Mouse (Mus musculus) ES-E14 (cell line): Measurements from ENCODE around the gene Porcn. TPM values are rescaled to one million over a fixed set of nuclear protein-coding genes. Genes with fewer than 3 reads are reported as not detected.

Experiments used
- DNase-seq: peaks from one replicate; pipeline ENCODE4 v3.0.0-alpha.2; 2013; ENCODE audit warnings: low read depth, low spot score
- H3K27ac ChIP-seq: 2 replicates; pipeline ENCODE4 v1.5.1; 2012; ENCODE audit warnings: low read depth, mild to moderate bottlenecking, low read length, moderate library complexity, mixed read lengths; ENCODE audit not compliant: poor library complexity, insufficient read depth, severe bottlenecking
- H3K36me3 ChIP-seq: 2 replicates; pipeline ENCODE4 v1.6.1; 2012; ENCODE audit warnings: mild to moderate bottlenecking, low read length, moderate library complexity, mixed read lengths; ENCODE audit not compliant: control insufficient read depth, poor library complexity, insufficient read depth, severe bottlenecking
- H3K4me1 ChIP-seq, 2 experiments: fragments of 150-350 bp in 1 of 2; sonication (generic) in 1 of 2; 2 replicates each; pipeline ENCODE4 v1.6.1; 2012; ENCODE audit warnings: low read length in 2 of 2, mild to moderate bottlenecking in 1 of 2, mixed read lengths in 1 of 2; ENCODE audit not compliant: control insufficient read depth in 2 of 2, insufficient read depth in 2 of 2, poor library complexity in 1 of 2
- H3K4me3 ChIP-seq, 2 experiments: fragments of 150-350 bp in 1 of 2; sonication (generic) in 1 of 2; 2 replicates each; pipeline ENCODE4 v1.5.1; 2012; ENCODE audit warnings: low read length in 2 of 2, low read depth in 1 of 2, mild to moderate bottlenecking in 1 of 2, mixed read lengths in 1 of 2; ENCODE audit not compliant: insufficient read depth in 1 of 2, poor library complexity in 1 of 2, severe bottlenecking in 1 of 2
- H3K9ac ChIP-seq: 2 replicates; pipeline ENCODE4 v1.6.1; 2012; ENCODE audit warnings: low read depth, mild to moderate bottlenecking, low read length, mixed read lengths; ENCODE audit not compliant: poor library complexity, insufficient read depth, severe bottlenecking
- H3K9me3 ChIP-seq: fragments of 150-350 bp; sonication (generic); 2 replicates; pipeline ENCODE4 v1.6.1; 2012; ENCODE audit warnings: low read depth, mild to moderate bottlenecking, low read length; ENCODE audit not compliant: control insufficient read depth, insufficient read depth
- CHD2 ChIP-seq: IDR thresholded peaks from 2 replicates; pipeline ENCODE4 v1.6.1; 2014; ENCODE audit warnings: mild to moderate bottlenecking, low read depth, low read length, inconsistent platforms
- HCFC1 ChIP-seq: IDR thresholded peaks from 2 replicates; pipeline ENCODE4 v1.6.1; 2012; ENCODE audit warnings: low read length, inconsistent platforms, borderline replicate concordance; ENCODE audit not compliant: insufficient read depth
- MAFK ChIP-seq: IDR thresholded peaks from 2 replicates; pipeline ENCODE4 v1.6.1; 2014; ENCODE audit warnings: mild to moderate bottlenecking, low read depth, low read length, inconsistent platforms; ENCODE audit not compliant: insufficient read depth
- ZC3H11A ChIP-seq: IDR thresholded peaks from 2 replicates; pipeline ENCODE4 v1.6.1; 2012; ENCODE audit warnings: low read depth, mild to moderate bottlenecking, inconsistent platforms, low read length, borderline replicate concordance
- ZNF384 ChIP-seq: IDR thresholded peaks from 2 replicates; pipeline ENCODE4 v1.6.1; 2012; ENCODE audit warnings: low read depth, low read length, inconsistent platforms
- in situ Hi-C, 2 experiments: fragments of 600-800 bp; cut with MboI; formaldehyde crosslinking; loops; one replicate each; pipeline ENCODE4 v1.15.1; 2025; ENCODE audit warnings: low sequenced_read_pairs in 2 of 2, inconsistent platforms in 1 of 2; ENCODE audit not compliant: unreplicated experiment in 2 of 2
- total RNA-seq: library from RNA; depleted of rRNA; stranded (reverse); fragments of 300-350 nt; gene quantifications from 2 replicates; pipeline ENCODE4 v1.2.3, GENCODE M21; 2012; rRNA removed

The Porcn gene
- 59.0 and 96.5 TPM in 2 replicates for total RNA-seq

DNA sequence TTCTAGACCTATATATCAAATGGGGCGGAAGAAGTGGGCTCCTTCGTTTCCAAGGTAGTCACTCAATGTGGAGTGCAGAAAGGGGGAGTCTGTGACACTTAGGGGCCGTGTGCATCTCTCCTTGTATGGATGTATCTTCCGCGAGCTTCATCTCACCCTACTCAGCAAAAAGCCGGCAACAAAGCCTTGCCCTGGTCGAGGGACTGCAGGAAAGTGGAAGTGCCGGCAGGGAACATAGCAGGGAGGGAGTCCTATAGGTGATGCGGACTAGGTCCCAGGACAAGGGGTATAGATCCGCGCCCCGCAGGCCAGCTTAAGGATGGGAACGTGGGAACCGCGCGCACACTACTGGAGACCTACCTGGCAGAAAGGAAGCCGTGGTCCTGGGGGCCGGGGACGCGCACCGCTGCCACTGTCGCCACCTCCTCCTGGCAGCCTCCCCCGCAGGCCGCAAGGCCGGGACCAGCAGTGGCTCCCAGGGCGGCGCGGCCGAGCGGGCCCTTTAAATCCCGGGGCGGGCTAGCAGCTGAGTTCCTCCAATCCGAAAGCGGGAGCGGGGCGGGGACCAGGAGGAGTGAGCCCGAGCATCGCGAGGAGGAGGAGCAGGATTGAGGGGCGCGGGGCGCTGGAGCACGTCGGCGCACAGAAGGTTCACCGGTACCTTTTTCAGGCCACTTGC lies at the start of gene Porcn:
Gene Porcn (minus strand): TSS at position 511 of the 679 bp plus-strand sequence.
- TF ChIP-seq ZNF384 (no peak), ZC3H11A (no peak), MAFK (no peak), HCFC1 (no peak), CHD2 (no peak)
- peak; percentile 50 for DNase-seq
- Histone ChIP-seq H3K36me3 (peaks cover 13% of the 10 kb centered on the region), H3K9me3 (no peaks in the 10 kb centered on the region), H3K4me1 (peaks cover 4 to 8% of the 10 kb centered on the region in 2 experiments), H3K27ac (peak within 1 kb of the TSS; percentile 93), H3K9ac (peak within 1 kb of the TSS; percentile 76), H3K4me3 (peak within 1 kb of the TSS; percentile 68 to 90)
- in situ Hi-C loops, result no loop called here

DNA sequence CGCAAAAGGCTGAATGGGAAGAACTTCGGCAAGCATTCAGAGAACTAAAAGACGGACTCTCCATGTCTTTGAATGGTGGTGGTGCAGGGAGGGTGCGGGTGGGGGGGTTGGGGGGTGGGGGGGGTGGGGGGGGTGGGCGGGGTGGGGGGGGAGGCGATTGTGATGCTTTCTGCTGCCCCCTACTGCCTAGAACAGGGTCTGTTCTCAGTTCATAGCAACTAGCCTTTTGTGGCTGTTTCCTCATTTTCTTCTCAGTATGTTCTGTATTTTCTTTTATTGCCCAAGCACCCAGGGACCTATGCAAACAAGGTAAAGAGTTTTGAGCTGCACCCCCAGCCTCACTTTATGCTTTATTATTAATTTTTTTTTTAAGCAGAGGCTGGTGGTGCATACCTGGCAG lies 49.5 kb upstream of the Porcn start:
- Histone ChIP-seq H3K4me3 (no peak overlapping the region), H3K9ac (no peak overlapping the region; the same call in 1 of the 2 replicates), H3K9me3 (no peaks in the 10 kb centered on the region), H3K27ac (no peak overlapping the region), H3K4me1 (peaks cover 1 to 7% of the 10 kb centered on the region in 2 experiments; a peak in 1 of 4 replicates), H3K36me3 (no peaks in the 10 kb centered on the region)
- TF ChIP-seq ZC3H11A (no peak), CHD2 (no peak), HCFC1 (no peak), ZNF384 (no peak), MAFK (no peak)
- no peak for DNase-seq
- in situ Hi-C loops, result no loop called here

DNA sequence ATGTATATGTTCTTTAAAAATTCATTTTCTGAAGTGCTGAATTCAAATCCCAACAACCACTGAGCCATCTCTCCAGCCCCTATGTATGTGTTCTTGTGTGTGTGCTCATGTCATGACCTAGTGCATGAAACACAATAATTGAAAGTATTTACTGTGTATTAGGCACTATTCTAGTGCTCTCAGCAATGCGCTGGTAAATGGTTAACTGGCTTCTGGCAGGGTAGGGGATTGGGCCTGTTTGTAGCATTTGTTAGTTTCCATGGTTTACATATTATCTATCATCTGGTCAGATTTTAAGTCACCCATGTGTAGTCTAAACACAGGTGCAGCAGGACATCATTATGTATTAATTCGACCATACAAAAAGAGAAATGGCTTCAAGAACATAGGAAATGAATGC lies 47.4 kb upstream of the Porcn start:
- H3K9ac ChIP-seq, result no peak overlapping the region
- no peak overlapping the region for H3K4me3 ChIP-seq
- no peak for TF ChIP-seq ZC3H11A
- TF ChIP-seq HCFC1, result no peak
- 0 out of 2 replicates have a peak, but pooled peaks cover 2% of the 10 kb centered on the region for H3K36me3 ChIP-seq
- H3K4me1 ChIP-seq, result peaks cover 1 to 5% of the 10 kb centered on the region in 2 experiments; a peak in 1 of 4 replicates
- H3K9me3 ChIP-seq, result no peaks in the 10 kb centered on the region
- no peak overlapping the region for H3K27ac ChIP-seq
- in situ Hi-C loops, result no loop called here
- DNase-seq, result no peak

DNA sequence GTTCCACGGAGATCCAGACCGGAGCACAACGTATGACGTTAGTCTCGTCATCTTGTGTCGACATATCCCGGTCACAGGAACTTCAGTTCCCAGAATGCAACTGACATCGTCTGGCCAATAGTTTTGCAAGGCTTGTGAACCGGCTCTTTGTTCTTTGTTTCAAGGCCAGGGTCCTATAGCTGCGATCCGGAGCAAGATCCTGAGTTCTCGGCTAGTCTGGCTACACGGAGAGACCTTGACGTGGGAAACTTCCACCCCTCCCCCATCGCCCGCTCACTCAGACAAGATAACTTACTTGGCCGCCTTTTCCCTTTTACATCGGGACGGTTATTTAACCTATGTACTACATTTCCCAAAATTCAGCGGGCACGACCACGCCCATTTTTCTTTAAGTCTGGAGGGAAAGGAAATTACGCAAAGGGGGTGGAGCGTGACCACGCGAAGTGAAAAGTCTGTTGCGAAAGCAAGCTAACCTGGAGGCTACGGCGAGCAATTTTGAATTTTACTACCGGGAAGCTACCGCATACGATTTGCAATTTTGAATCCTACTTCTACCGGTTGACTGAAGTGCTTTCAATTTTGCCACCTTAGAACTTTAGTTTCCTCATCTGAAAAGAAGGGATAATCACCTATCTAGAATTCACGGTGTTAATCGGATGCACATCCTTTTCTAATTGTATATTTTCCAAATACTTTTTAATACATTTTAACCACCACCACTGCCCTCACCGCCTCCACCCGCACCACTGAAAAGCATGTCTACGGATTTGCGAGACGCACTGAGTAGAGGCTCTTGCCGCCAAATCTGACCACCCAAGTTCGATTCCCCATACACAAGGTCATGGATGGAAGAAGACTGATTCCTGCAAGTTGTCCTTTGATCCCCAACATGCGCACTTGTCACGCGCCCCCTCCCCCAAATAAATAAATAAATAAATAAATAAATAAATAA lies 46.3 kb upstream of the Porcn start, which contains the start of gene Ftsj1:
Gene Ftsj1 (minus strand): TSS at position 73 of the 952 bp plus-strand sequence.
- peak within 1 kb of the TSS; percentile 67 for H3K27ac ChIP-seq
- in situ Hi-C loops, result no loop called here
- peak within 1 kb of the TSS; percentile 91 for H3K9ac ChIP-seq
- DNase-seq, result peak; percentile 74
- no peak for TF ChIP-seq MAFK
- TF ChIP-seq CHD2, result no peak
- TF ChIP-seq ZC3H11A, result no peak
- TF ChIP-seq HCFC1, result peak; percentile 87
- TF ChIP-seq ZNF384, result no peak
- no peaks in the 10 kb centered on the region for H3K9me3 ChIP-seq
- H3K4me1 ChIP-seq, result 0 out of 4 replicates have a peak, but pooled peaks cover 0 to 1% of the 10 kb centered on the region in 2 experiments
- H3K36me3 ChIP-seq, result 0 out of 2 replicates have a peak, but pooled peaks cover 2% of the 10 kb centered on the region
- H3K4me3 ChIP-seq, result peak within 1 kb of the TSS; percentile 77 to 97
